In the genomic region with DNA sequence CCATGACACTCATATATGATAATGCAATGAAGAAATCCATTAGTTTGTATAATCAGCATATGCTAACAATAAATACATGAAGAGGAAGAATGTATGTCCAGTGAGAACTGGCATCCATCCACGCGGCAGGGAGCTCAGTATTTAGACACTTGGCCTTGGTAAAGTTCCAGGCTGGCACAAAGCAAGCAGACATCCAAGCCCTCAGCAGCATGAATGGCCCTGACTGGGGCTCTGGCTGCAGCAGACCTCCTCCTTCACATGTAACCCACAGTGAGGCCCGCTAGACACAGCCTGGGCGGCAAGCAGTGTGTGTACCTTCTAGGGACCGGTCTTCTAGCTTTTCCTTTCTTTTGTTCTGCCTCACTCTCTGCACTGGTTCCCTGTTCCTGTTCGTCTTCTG, we compare ENCODE assay signal across 10 mouse cellular contexts. TPM values are rescaled to one million over a fixed set of nuclear protein-coding genes. Genes with fewer than 3 reads are reported as not detected.
DNase-seq lines count a peak whose midpoint lies in the region; ATAC-seq and TF ChIP-seq lines count a peak whose summit lies in the region.
"Had no signal": no experiment of that assay in that cellular context is flagged by ENCODE, and none has a peak within 500 bp of the region (broad histone marks: within the 10 kb centered on the region; RNA-seq: fewer than 3 reads in every experiment).

No protein-coding gene starts in this region.

- no peak for TF ChIP-seq CTCF in liver, postnatal 0 days (IDR thresholded peaks at IDR 0.05; ENCODE audit: low read depth)

- H3K36me3 ChIP-seq in liver, embryonic 13.5 days: peaks cover 90% of the 10 kb centered on the region
- H3K36me3 ChIP-seq in liver, postnatal 0 days (replicated peaks; ENCODE audit: insufficient read depth, low read length): peaks cover 85% of the 10 kb centered on the region

- H3K9me3 ChIP-seq in liver, embryonic 13.5 days (replicated peaks): no peaks in the 10 kb centered on the region
- H3K9me3 ChIP-seq in liver, postnatal 0 days (ENCODE audit: low read length): no peaks in the 10 kb centered on the region
- H3K9me3 ChIP-seq: limb, embryonic 13.5 days had no signal

- H3K27ac ChIP-seq in liver, embryonic 13.5 days: no peak overlapping the region
- H3K27ac ChIP-seq in liver, postnatal 0 days (ENCODE audit: low read depth): no peak overlapping the region
- H3K27ac ChIP-seq: kidney, postnatal 0 days; limb, embryonic 13.5 days had no signal

- no peaks in the 10 kb centered on the region for H3K4me1 ChIP-seq in liver, embryonic 13.5 days (replicated peaks)
- no peaks in the 10 kb centered on the region for H3K4me1 ChIP-seq in liver, postnatal 0 days (ENCODE audit: insufficient read depth)
- H3K4me1 ChIP-seq: limb, embryonic 13.5 days had no signal

- peak; percentile 13; the same call in 1 of the 2 replicates for ATAC-seq in frontal cortex, adult (ENCODE audit: low TSS enrichment)
- peak; percentile 23; the same call in 1 of the 2 replicates for ATAC-seq in liver, embryonic 13.5 days (ENCODE audit: low read depth)
- ATAC-seq in liver, postnatal 0 days: no peak
- peak; percentile 81 for ATAC-seq in cerebellum, adult (ENCODE audit: insufficient number of reproducible peaks, low FRiP score, low TSS enrichment)

- TF ChIP-seq EP300 in liver, postnatal 0 days (IDR thresholded peaks at IDR 0.05; ENCODE audit: low read depth): no peak

- no peak overlapping the region for H3K4me3 ChIP-seq in liver, embryonic 13.5 days (replicated peaks)
- no peak overlapping the region for H3K4me3 ChIP-seq in liver, postnatal 0 days (ENCODE audit: low read depth, low read length)
- H3K4me3 ChIP-seq: limb, embryonic 13.5 days had no signal

- WGBS in liver, embryonic 13.5 days (ENCODE audit: insufficient replicate concordance): 96% methylated on average over 6 of the region's 6 CpGs
- WGBS in liver, postnatal 0 days (ENCODE audit: insufficient replicate concordance): 95% methylated on average over 6 of the region's 6 CpGs

- no peaks in the 10 kb centered on the region for H3K27me3 ChIP-seq in liver, embryonic 13.5 days
- H3K27me3 ChIP-seq in liver, postnatal 0 days (ENCODE audit: insufficient read depth, low read length): no peaks in the 10 kb centered on the region
- H3K27me3 ChIP-seq: limb, embryonic 13.5 days had no signal

- no peak for DNase-seq in frontal cortex, postnatal 10 days (ENCODE audit: low spot score in 2 of 2)
- DNase-seq in liver, embryonic 13.5 days: no peak
- no peak for DNase-seq in liver, postnatal 0 days
- DNase-seq in heart, postnatal 4 days: peak; percentile 66
- no peak for DNase-seq in lung, postnatal 36 days
- DNase-seq in frontal cortex, adult 2 months (ENCODE audit: extremely low spot score in 1 of 2, low spot score in 1 of 2): no peak

- no peak overlapping the region for H3K4me2 ChIP-seq in liver, embryonic 13.5 days
- H3K4me2 ChIP-seq in liver, postnatal 0 days (ENCODE audit: low read depth, low read length): no peak overlapping the region
- H3K4me2 ChIP-seq: limb, embryonic 13.5 days had no signal

- H3K9ac ChIP-seq in liver, embryonic 13.5 days: no peak overlapping the region
- H3K9ac ChIP-seq in liver, postnatal 0 days (replicated peaks): no peak overlapping the region
- H3K9ac ChIP-seq: limb, embryonic 13.5 days had no signal

RNA-seq across cellular contexts. Expression of a gene that starts 34.1 kb away (rescaled TPM):
- polyA plus RNA-seq in liver, embryonic 13.5 days (2015; fragmentation: Nextera tagmentation; extraction: Ambion mirVana): 18.8 and 25.6 TPM in 2 replicates
- 14.1 and 17.2 TPM in 2 replicates for polyA plus RNA-seq in liver, postnatal 0 days (2015; fragmentation: Nextera tagmentation; extraction: Ambion mirVana)
- total RNA-seq in heart, postnatal 4 days (2021): 10 to 100 TPM; 57.3 to 61.0 TPM
- polyA plus RNA-seq in frontal cortex, adult 2 months (2012; rRNA removed): 34.3 and 37.0 TPM in 2 replicates
